Mouse (Mus musculus) macrophage (primary cell): ENCODE measurements around the gene Ywhab. TPM values are rescaled to one million over a fixed set of nuclear protein-coding genes. Genes with fewer than 3 reads are reported as not detected.

Source experiments
- H3K27ac ChIP-seq: fragments of 350-480 bp; formaldehyde crosslinking; 2 replicates; pipeline ENCODE4 v1.9.0; 2021
- H3K36me3 ChIP-seq: fragments of 350-480 bp; formaldehyde crosslinking; 2 replicates; pipeline ENCODE4 v1.9.0; 2021; ENCODE audit errors: inconsistent target
- H3K4me3 ChIP-seq: fragments of 350-480 bp; formaldehyde crosslinking; 2 replicates; pipeline ENCODE4 v1.9.0; 2021; ENCODE audit errors: inconsistent target
- H3K79me2 ChIP-seq: fragments of 350-480 bp; formaldehyde crosslinking; 2 replicates; pipeline ENCODE4 v1.9.0; 2021; ENCODE audit errors: inconsistent target
- WGBS: methylation state at CpG from one replicate; pipeline ENCODE4 v1.1.7; 2026; ENCODE audit warnings: inconsistent platforms; ENCODE audit not compliant: missing documents; 5-methylcytosine and 5-hydroxymethylcytosine counted together
- polyA plus RNA-seq: library from polyadenylated mRNA; stranded (reverse); fragments of 250-400 nt; gene quantifications from 3 replicates; pipeline ENCODE4 v1.2.4, GENCODE M21; 2018; ENCODE audit warnings: inconsistent platforms

Gene Ywhab
- polyA plus RNA-seq, 1 experiment from 2014 or later, result 174 TPM

DNA sequence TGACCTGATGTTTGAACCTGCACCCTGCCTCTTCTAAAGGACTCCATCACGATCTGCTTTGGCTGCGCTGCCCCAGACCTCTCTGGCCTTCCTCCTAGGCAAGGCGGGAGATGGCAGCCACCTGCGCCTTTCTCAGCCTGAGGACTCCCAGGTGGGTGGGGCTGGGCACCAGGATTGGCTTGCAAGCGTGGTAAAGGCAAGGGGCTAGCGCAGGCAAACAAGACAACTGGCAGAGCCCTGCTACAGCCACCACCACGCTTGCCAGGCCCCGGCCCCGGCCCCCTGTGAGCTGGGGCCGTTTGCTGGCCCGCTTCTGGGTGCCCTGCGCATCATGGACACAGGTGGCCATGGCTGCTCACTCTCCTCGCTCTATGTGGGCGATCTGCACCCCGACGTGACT is 30.4 kb downstream of the Ywhab start, which contains the start of gene Pabpc1l:
Gene Pabpc1l (plus strand): TSS at position 301 of the 400 bp plus-strand sequence.
- no peak within 1 kb of the TSS for H3K27ac ChIP-seq
- 96% methylated on average over 16 of the region's 16 CpGs for WGBS
- H3K36me3 ChIP-seq, result no peaks in the 10 kb centered on the region
- no peak within 1 kb of the TSS for H3K4me3 ChIP-seq
- H3K79me2 ChIP-seq, result no peaks in the 10 kb centered on the region

DNA sequence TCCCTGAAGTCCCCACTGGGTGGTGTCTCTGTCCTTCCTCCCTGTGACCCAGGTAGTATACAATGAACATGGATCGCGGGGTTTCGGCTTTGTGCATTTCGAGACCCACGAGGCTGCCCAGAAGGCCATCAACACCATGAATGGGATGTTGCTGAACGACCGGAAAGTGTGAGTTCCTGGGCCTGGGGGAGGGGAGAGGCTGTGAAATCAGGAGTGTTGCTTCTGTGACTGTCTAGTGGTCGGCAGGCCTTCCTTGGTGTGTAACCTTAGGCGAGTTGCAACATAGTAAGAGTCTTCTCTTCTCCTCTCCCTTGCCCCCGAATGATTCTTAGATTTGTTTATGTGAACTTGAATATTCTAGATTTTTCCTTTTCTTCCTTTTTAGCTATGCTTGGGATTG is 36.4 kb downstream of the Ywhab start:
- 62% methylated on average over 10 of the region's 10 CpGs for WGBS
- Histone ChIP-seq H3K27ac (no peak overlapping the region), H3K36me3 (no peaks in the 10 kb centered on the region), H3K4me3 (no peak overlapping the region), H3K79me2 (no peaks in the 10 kb centered on the region)

DNA sequence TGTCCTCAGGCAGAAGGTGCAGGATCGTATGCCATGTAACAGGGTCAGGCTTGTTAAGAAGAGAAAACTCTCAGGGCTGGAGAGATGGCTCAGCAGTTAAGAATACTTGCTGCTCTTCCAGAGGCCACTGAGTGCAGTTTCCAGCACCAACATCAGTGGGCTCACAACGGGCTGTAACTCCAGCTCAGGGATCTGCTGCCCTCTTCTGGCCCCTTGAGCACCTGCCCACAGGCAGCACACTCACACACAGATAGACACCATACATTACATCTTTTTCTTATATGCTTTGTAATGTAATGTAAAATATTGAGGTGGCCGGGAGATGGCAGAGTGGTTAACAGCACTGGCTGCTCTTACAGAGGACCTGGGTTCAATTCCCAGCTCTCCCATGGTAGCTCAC is 38.2 kb downstream of the Ywhab start:
- WGBS, result 79% methylated on average over 3 of the region's 3 CpGs
- H3K79me2 ChIP-seq, result no peaks in the 10 kb centered on the region
- H3K36me3 ChIP-seq, result no peaks in the 10 kb centered on the region
- H3K27ac ChIP-seq, result no peak overlapping the region
- no peak overlapping the region for H3K4me3 ChIP-seq

DNA sequence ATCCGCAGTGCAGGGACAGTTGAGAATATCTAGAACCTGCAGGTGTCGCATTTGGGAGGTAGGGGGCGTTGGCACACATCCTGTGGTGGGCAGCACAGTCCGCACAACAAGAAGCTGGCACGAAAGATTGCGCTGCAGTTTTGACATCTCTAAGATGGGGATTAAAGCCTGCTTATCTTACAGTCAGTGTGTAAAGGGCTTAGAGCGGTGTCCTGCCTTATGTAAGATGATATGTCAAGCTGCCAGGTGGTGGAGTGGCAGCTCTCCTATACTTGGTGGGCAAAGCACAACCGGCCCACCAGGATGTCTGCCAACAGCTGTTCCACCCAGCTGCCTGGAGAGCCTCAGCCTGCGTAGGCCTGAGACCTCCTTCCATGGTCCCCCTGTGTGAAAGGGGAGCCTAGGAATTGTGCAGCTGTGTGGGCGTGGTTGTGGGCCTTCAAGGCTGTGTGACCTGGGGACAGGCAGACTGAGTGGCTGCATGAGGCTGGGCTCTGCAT is 41.8 kb downstream of the Ywhab start:
- Histone ChIP-seq H3K4me3 (no peak overlapping the region), H3K36me3 (no peaks in the 10 kb centered on the region), H3K79me2 (no peaks in the 10 kb centered on the region), H3K27ac (no peak overlapping the region)
- WGBS, result 55% methylated on average over 10 of the region's 10 CpGs

DNA sequence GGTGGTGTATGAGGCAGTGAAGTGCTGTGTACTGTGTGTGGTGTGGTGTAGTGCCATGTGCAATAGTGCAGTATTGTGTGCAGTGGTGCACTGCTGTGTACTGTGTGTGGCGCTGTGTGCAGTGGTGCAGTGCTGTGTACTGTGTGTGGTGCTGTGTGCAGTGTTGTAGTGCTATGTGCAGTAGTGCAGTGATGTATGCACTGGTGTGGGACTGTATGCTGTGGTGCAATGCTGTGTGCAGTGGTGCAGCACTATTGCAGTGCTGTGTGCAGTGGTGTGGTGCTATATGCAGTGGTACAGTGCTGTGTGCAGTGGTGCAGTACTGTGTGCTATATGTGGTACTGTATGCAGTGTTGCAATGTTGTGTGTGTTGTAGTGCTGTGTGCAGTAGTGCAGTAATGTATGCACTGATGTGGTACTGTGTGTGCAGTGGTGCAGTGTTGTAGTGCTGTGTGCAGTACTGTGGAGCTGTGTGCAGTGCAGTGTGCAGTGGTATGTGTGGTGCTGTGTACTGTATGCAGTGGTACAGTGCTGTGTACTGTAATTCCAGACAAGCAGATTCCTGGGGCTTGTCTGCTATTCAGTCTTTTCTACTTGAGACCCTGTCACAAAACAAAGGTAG is 43.8 kb downstream of the Ywhab start:
- 100% methylated on average over 1 of the region's 1 CpGs for WGBS
- Histone ChIP-seq H3K36me3 (no peaks in the 10 kb centered on the region), H3K4me3 (no peak overlapping the region), H3K27ac (no peak overlapping the region), H3K79me2 (no peaks in the 10 kb centered on the region)

DNA sequence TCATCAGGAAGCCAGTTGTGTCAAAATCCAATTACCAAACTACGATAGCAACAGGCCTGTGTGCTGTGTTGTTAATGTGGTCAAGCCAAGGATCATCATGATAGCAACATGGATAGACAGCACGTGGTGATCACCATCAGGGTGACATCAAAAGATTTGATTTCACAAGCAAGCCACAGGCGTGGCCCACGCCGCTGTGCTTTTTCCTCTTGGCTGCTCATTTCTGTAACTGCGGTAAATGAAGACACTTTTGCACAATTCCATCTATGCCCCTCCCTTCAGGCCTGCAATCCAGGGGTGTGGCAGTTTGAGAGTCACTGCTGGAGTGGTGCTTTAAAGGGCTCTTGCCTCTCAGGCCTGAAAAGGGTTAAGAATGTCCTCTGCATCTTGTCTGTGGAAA is 46.2 kb downstream of the Ywhab start:
- no peak overlapping the region for H3K4me3 ChIP-seq
- H3K36me3 ChIP-seq, result no peaks in the 10 kb centered on the region
- no peak overlapping the region for H3K27ac ChIP-seq
- H3K79me2 ChIP-seq, result no peaks in the 10 kb centered on the region
- WGBS, result 18% methylated on average over 6 of the region's 6 CpGs

DNA sequence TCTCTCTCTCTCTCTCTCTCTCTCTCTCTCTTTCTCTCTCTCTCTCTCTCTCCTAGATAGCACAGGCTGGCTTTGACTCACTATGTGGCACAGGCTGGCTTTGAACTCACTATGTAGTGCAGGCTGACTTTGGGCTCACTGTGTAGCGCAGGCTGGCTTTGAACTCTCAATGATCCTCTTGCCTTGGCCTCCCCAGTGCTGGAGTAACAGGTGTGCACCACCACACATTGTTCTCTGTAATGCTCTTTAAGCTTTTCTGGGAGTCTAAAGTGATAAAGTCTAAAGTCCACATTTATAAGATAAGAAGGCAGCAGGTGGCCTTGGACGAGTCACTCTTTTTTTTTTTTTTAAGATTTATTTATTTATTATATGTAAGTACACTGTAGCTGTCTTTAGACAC is 46.8 kb downstream of the Ywhab start:
- 76% methylated on average over 2 of the region's 2 CpGs for WGBS
- H3K79me2 ChIP-seq, result no peaks in the 10 kb centered on the region
- H3K27ac ChIP-seq, result no peak overlapping the region
- H3K36me3 ChIP-seq, result no peaks in the 10 kb centered on the region
- no peak overlapping the region for H3K4me3 ChIP-seq

DNA sequence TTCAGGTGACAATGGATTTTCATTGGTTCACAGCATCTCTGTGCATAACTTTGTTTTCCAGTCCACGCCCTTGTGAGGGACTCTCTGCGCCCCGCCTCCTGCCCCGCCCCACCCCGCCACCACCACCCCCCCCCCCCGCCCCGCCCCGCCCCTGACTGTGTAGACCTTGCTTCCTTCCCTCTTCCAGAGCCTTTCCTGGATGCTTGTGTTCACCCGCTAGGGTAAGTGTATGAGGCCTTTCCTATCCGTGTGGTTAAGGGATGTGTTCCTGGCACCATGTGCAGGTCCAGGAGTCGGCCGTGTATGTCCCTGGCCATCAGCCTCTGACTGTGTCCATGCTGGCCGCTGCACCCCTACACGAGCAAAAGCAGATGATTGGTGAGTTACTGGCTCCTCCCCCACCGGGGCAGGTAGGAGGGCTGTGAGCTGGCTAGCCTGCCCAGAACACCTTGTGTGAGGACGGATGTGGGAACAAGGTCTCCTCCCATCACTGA is 52.5 kb downstream of the Ywhab start:
- H3K79me2 ChIP-seq, result no peaks in the 10 kb centered on the region
- no peak overlapping the region for H3K4me3 ChIP-seq
- H3K27ac ChIP-seq, result no peak overlapping the region
- peaks cover 8% of the 10 kb centered on the region for H3K36me3 ChIP-seq
- WGBS, result 4% methylated on average over 8 of the region's 16 CpGs

GRCm38 (mm10) chr2:164053767-164054166 is 59.0 kb downstream of the Ywhab start:
- WGBS, result 89% methylated on average over 8 of the region's 8 CpGs
- peaks cover 66% of the 10 kb centered on the region for H3K36me3 ChIP-seq

DNA sequence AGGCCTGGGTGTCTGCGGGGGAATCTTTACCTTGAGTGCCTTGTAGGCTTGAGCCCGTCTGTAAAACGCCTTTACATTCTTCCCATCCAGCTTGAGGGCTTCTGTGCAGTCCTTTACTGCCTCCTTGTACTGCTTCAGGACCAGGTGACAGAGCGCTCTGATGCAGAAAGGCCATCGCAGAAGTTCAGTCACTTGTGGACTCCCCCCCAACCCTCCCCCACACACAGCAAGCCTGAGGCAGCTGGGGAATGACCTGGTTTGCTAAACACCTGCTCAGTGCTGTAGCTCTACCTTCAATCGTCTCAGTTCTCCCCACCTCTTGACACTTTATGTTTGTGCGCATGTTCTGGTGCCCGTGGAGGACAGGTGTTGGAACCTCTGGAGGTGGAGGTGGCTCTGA is 59.9 kb downstream of the Ywhab start:
- no peak overlapping the region for H3K27ac ChIP-seq
- H3K4me3 ChIP-seq, result no peak overlapping the region
- H3K36me3 ChIP-seq, result peaks cover 75% of the 10 kb centered on the region
- WGBS, result 100% methylated on average over 6 of the region's 8 CpGs
- H3K79me2 ChIP-seq, result no peaks in the 10 kb centered on the region

More at GRCm38 (mm10) chr2:164053767-164054166, 59.0 kb downstream of the Ywhab start:
- no peaks in the 10 kb centered on the region for H3K79me2 ChIP-seq
- no peak overlapping the region for H3K4me3 ChIP-seq
- no peak overlapping the region for H3K27ac ChIP-seq

- peaks cover 88% of the 10 kb centered on the region for H3K36me3 ChIP-seq
- no peak overlapping the region for H3K27ac ChIP-seq
- no peak overlapping the region for H3K4me3 ChIP-seq
- no peaks in the 10 kb centered on the region; the same call in 1 of the 2 replicates for H3K79me2 ChIP-seq
- 93% methylated on average over 8 of the region's 8 CpGs for WGBS
Observed at GRCm38 (mm10) chr2:164059634-164060235, 65.0 kb downstream of the Ywhab start.

Other genes with a start within 250 kb of the Ywhab start
- 2.6 to 5.6 TPM (median 3.4 TPM) in 3 replicates for gene Ada, start 244.7 kb upstream of the Ywhab start, polyA plus RNA-seq
- not detected in 3 replicates for gene Ccn5, start 174.1 kb upstream of the Ywhab start, polyA plus RNA-seq
- gene Kcnk15, start 141.3 kb upstream of the Ywhab start, polyA plus RNA-seq, result not detected in 3 replicates
- gene Rims4, start 76.3 kb upstream of the Ywhab start, polyA plus RNA-seq, result not detected in 3 replicates
- gene Pabpc1l, start 30.5 kb downstream of the Ywhab start, polyA plus RNA-seq, result not detected in 3 replicates
- 55.4 to 80.1 TPM (median 68.0 TPM) in 3 replicates for gene Stk4, start 75.4 kb downstream of the Ywhab start, polyA plus RNA-seq
- 35.0 to 41.7 TPM (median 39.3 TPM) in 3 replicates for gene Tomm34, start 76.2 kb downstream of the Ywhab start, polyA plus RNA-seq
- gene Kcns1, start 176.2 kb downstream of the Ywhab start, polyA plus RNA-seq, result not detected in 3 replicates
- not detected in 3 replicates for gene Wfdc5, start 187.8 kb downstream of the Ywhab start, polyA plus RNA-seq
- gene Wfdc12, start 195.6 kb downstream of the Ywhab start, polyA plus RNA-seq, result not detected in 3 replicates
- gene Wfdc15a, start 205.2 kb downstream of the Ywhab start, polyA plus RNA-seq, result not detected in 3 replicates
- gene Wfdc15b, start 226.7 kb downstream of the Ywhab start, polyA plus RNA-seq, result not detected in 3 replicates
- not detected in 3 replicates for gene Svs2, start 243.5 kb downstream of the Ywhab start, polyA plus RNA-seq